8 mouse cellular contexts compared by ENCODE assay signal in genomic region chr19:6497150-6497801, GRCm38 (mm10). TPM values are rescaled to one million over a fixed set of nuclear protein-coding genes. Genes with fewer than 3 reads are reported as not detected.
DNase-seq lines count a peak whose midpoint lies in the region; ATAC-seq and TF ChIP-seq lines count a peak whose summit lies in the region.

No protein-coding gene starts in this region.

- H3K9ac ChIP-seq in forebrain, embryonic 12.5 days, result peak overlapping the region; percentile 93
- H3K9ac ChIP-seq in liver, embryonic 15.5 days, result no peak overlapping the region

- H3K4me2 ChIP-seq in forebrain, embryonic 12.5 days, result peak overlapping the region; percentile 97
- peak overlapping the region; percentile 30 for H3K4me2 ChIP-seq in liver, embryonic 15.5 days

- no peak for TF ChIP-seq POLR2A in small intestine, adult 2 months (IDR thresholded peaks at IDR 0.05; ENCODE audit: low read depth, low read length)

- 8% methylated on average over 5 of the region's 39 CpGs for WGBS in forebrain, embryonic 12.5 days
- 0% methylated on average over 21 of the region's 39 CpGs for WGBS in liver, embryonic 15.5 days (ENCODE audit: insufficient replicate concordance)
- WGBS in small intestine, adult 2 months, result 3% methylated on average over 19 of the region's 39 CpGs

- H3K9me3 ChIP-seq in forebrain, embryonic 12.5 days, result no peaks in the 10 kb centered on the region
- no peaks in the 10 kb centered on the region for H3K9me3 ChIP-seq in liver, embryonic 15.5 days (replicated peaks)

- ATAC-seq in cerebellum, adult (ENCODE audit: insufficient number of reproducible peaks, low FRiP score, low TSS enrichment), result no peak
- peak; percentile 67 for ATAC-seq in forebrain, embryonic 12.5 days (ENCODE audit: low FRiP score)
- no peak for ATAC-seq in liver, embryonic 15.5 days (ENCODE audit: insufficient read depth)

- no peak for TF ChIP-seq CTCF in small intestine, adult 2 months (IDR thresholded peaks at IDR 0.05; ENCODE audit: extremely low read depth, insufficient read length, insufficient replicate concordance, low read depth, low read length)

- DNase-seq in cerebellum, adult 11 months, result peak; percentile 86
- peak; percentile 43 for DNase-seq in adrenal gland, postnatal 25 days
- peak; percentile 64 for DNase-seq in kidney, postnatal 10 days
- DNase-seq in spleen, postnatal 10 days (ENCODE audit: low spot score in 2 of 2), result no peak

- peak overlapping the region; percentile 83 for H3K4me3 ChIP-seq in forebrain, embryonic 12.5 days (replicated peaks)
- H3K4me3 ChIP-seq in liver, embryonic 15.5 days (replicated peaks), result peak overlapping the region; percentile 17; the same call in 1 of the 2 replicates
- peak overlapping the region; percentile 25; the same call in 1 of the 2 replicates for H3K4me3 ChIP-seq in small intestine, adult 2 months (ENCODE audit: low read depth, low read length)

- H3K4me1 ChIP-seq in forebrain, embryonic 12.5 days, result peaks cover 73% of the 10 kb centered on the region
- peaks cover 6% of the 10 kb centered on the region; the same call in 1 of the 2 replicates for H3K4me1 ChIP-seq in liver, embryonic 15.5 days (replicated peaks)
- 0 out of 2 replicates have a peak, but pooled peaks cover 3% of the 10 kb centered on the region for H3K4me1 ChIP-seq in small intestine, adult 2 months (ENCODE audit: control insufficient read depth, insufficient read depth, insufficient read length, low read length)

- H3K27ac ChIP-seq in forebrain, embryonic 12.5 days, result peak overlapping the region; percentile 88
- no peak overlapping the region for H3K27ac ChIP-seq in liver, embryonic 15.5 days (replicated peaks)
- no peak overlapping the region for H3K27ac ChIP-seq in small intestine, adult 2 months (ENCODE audit: insufficient read depth, low read depth, low read length)

- no peaks in the 10 kb centered on the region for H3K36me3 ChIP-seq in forebrain, embryonic 12.5 days (replicated peaks)
- no peaks in the 10 kb centered on the region for H3K36me3 ChIP-seq in liver, embryonic 15.5 days (replicated peaks)
- no peaks in the 10 kb centered on the region for H3K36me3 ChIP-seq in small intestine, adult 2 months (ENCODE audit: control insufficient read depth, insufficient read depth, low read length)

- peaks cover 55% of the 10 kb centered on the region for H3K27me3 ChIP-seq in forebrain, embryonic 12.5 days
- H3K27me3 ChIP-seq in liver, embryonic 15.5 days, result peaks cover 98% of the 10 kb centered on the region
- H3K27me3 ChIP-seq in small intestine, adult 2 months (ENCODE audit: control insufficient read depth, insufficient read depth, low read length), result peaks cover 62% of the 10 kb centered on the region

RNA-seq across cellular contexts. Expression of gene Slc22a12, which starts 45.6 kb away (rescaled TPM):
- not detected in 2 replicates for total RNA-seq in adrenal gland, postnatal 25 days (2021)
- not detected in 2 replicates for polyA plus RNA-seq in forebrain, embryonic 12.5 days (2016; fragmentation: Nextera tagmentation; extraction: Ambion mirVana)
- polyA plus RNA-seq in liver, embryonic 15.5 days (2015; fragmentation: Nextera tagmentation; extraction: Ambion mirVana), result not detected in 2 replicates
- polyA plus RNA-seq in small intestine, adult 2 months (2012; rRNA removed), result not detected in 2 replicates

Comparison
In these comparisons a context has a peak if more than half of its experiments do, and no peak if none do; other contexts are left out.
1. DNase-seq: peak in cerebellum, adult 11 months (single experiment), adrenal gland, postnatal 25 days (single experiment) and kidney, postnatal 10 days (single experiment); none in spleen, postnatal 10 days (0 of 2).
2. H3K4me3 ChIP-seq: peak in every context shown above with its lines; median percentile 83 in forebrain, embryonic 12.5 days; 25 in small intestine, adult 2 months; 17 in liver, embryonic 15.5 days.